Mouse (Mus musculus): ENCODE data around the gene St8sia4.
A peak's percentile ranks its signal among the peaks of the same experiment; 100 is the strongest.

St8sia4 gene

GRCm38 (mm10) chr1:95667435-95668252 is at the start of gene St8sia4:
TSS of gene St8sia4 (minus strand) at chr1:95667571.
- peak; percentile 81 for DNase-seq (ENCODE audit: low read depth)

GRCm38 (mm10) chr1:95709181-95709580 is 41.8 kb upstream of the St8sia4 start:
- DNase-seq (ENCODE audit: low read depth), result no peak

GRCm38 (mm10) chr1:95699903-95700302 is 32.5 kb upstream of the St8sia4 start:
- DNase-seq (ENCODE audit: low read depth), result no peak

GRCm38 (mm10) chr1:95674052-95674451 is 6.7 kb upstream of the St8sia4 start:
- no peak for DNase-seq (ENCODE audit: low read depth)

GRCm38 (mm10) chr1:95668253-95668805 is 958 bp upstream of the St8sia4 start:
- DNase-seq (ENCODE audit: low read depth), result no peak

- DNase-seq (ENCODE audit: low read depth), result no peak
These were observed 640 bp downstream of the St8sia4 start for GRCm38 (mm10) chr1:95666541-95667320.

GRCm38 (mm10) chr1:95665951-95666484 is 1.4 kb downstream of the St8sia4 start:
- no peak for DNase-seq (ENCODE audit: low read depth)

GRCm38 (mm10) chr1:95664969-95665702 is 2.2 kb downstream of the St8sia4 start:
- DNase-seq (ENCODE audit: low read depth), result no peak

GRCm38 (mm10) chr1:95664321-95664825 is 3.0 kb downstream of the St8sia4 start:
- DNase-seq (ENCODE audit: low read depth), result no peak

GRCm38 (mm10) chr1:95657051-95657668 is 10.2 kb downstream of the St8sia4 start:
- no peak for DNase-seq (ENCODE audit: low read depth)

- no peak for DNase-seq (ENCODE audit: low read depth)
These were observed 11.8 kb downstream of the St8sia4 start for GRCm38 (mm10) chr1:95655564-95655963.

- no peak for DNase-seq (ENCODE audit: low read depth)
These were observed 13.9 kb downstream of the St8sia4 start for GRCm38 (mm10) chr1:95653445-95653844.

GRCm38 (mm10) chr1:95644292-95644691 is 23.1 kb downstream of the St8sia4 start:
- no peak for DNase-seq (ENCODE audit: low read depth)

GRCm38 (mm10) chr1:95639001-95639400 is 28.4 kb downstream of the St8sia4 start:
- DNase-seq (ENCODE audit: low read depth), result no peak

GRCm38 (mm10) chr1:95624376-95624775 is 43.0 kb downstream of the St8sia4 start:
- no peak for DNase-seq (ENCODE audit: low read depth)

- no peak for DNase-seq (ENCODE audit: low read depth)
These were observed 48.7 kb downstream of the St8sia4 start for GRCm38 (mm10) chr1:95618647-95619046.

GRCm38 (mm10) chr1:95618125-95618524 is 49.2 kb downstream of the St8sia4 start:
- no peak for DNase-seq (ENCODE audit: low read depth)

- DNase-seq (ENCODE audit: low read depth), result no peak
These were observed 57.4 kb downstream of the St8sia4 start for GRCm38 (mm10) chr1:95610017-95610416.

- DNase-seq (ENCODE audit: low read depth), result no peak
These were observed 58.3 kb downstream of the St8sia4 start for GRCm38 (mm10) chr1:95609045-95609444.

GRCm38 (mm10) chr1:95605458-95605857 is 61.9 kb downstream of the St8sia4 start:
- DNase-seq (ENCODE audit: low read depth), result no peak

GRCm38 (mm10) chr1:95598108-95598507 is 69.3 kb downstream of the St8sia4 start:
- DNase-seq (ENCODE audit: low read depth), result no peak
